Mouse (Mus musculus) myocyte (in vitro differentiated cells): ENCODE data around the gene Rac2. TPM values are rescaled to one million over a fixed set of nuclear protein-coding genes. Genes with fewer than 3 reads are reported as not detected.

Experiments used
- H3K27me3 ChIP-seq: one replicate; pipeline ENCODE4 v1.6.1; 2011; ENCODE audit not compliant: control insufficient read depth, insufficient read depth, insufficient read length
- H3K36me3 ChIP-seq: one replicate; pipeline ENCODE4 v1.6.1; 2011; ENCODE audit not compliant: control insufficient read depth, insufficient read depth
- H3K4me2 ChIP-seq: one replicate; pipeline ENCODE4 v1.6.1; 2011; ENCODE audit warnings: low read depth, control low read depth
- H3K4me3 ChIP-seq: one replicate; pipeline ENCODE4 v1.5.1; 2011; ENCODE audit warnings: mild to moderate bottlenecking, control low read depth, moderate library complexity
- H3K79me2 ChIP-seq: one replicate; pipeline ENCODE4 v1.6.1; 2011; ENCODE audit not compliant: control insufficient read depth, insufficient read depth
- H3ac ChIP-seq: one replicate; pipeline ENCODE4 v1.6.1; 2011; ENCODE audit not compliant: control insufficient read depth, insufficient read length
- CEBPB ChIP-seq: IDR thresholded peaks from 2 replicates; pipeline ENCODE4 v1.6.1; 2011; ENCODE audit warnings: mild to moderate bottlenecking, moderate library complexity; ENCODE audit not compliant: poor library complexity, insufficient read depth, severe bottlenecking
- E2F4 ChIP-seq: IDR thresholded peaks from one replicate; pipeline ENCODE4 v1.6.1; 2011; ENCODE audit warnings: mild to moderate bottlenecking, control low read depth, moderate library complexity; ENCODE audit not compliant: insufficient read depth
- MAX ChIP-seq: IDR thresholded peaks from one replicate; pipeline ENCODE4 v1.6.1; 2011; ENCODE audit warnings: low read depth, mild to moderate bottlenecking, control low read depth
- MYOD1 ChIP-seq, 3 experiments: IDR thresholded peaks; one replicate each; pipeline ENCODE4 v1.6.1; 2011; ENCODE audit warnings: control low read depth in 2 of 3, low read depth in 2 of 3, mild to moderate bottlenecking in 2 of 3, moderate library complexity in 1 of 3; ENCODE audit not compliant: insufficient read length in 2 of 3, control insufficient read depth in 1 of 3
- MYOG ChIP-seq, 3 experiments: IDR thresholded peaks; one replicate each; pipeline ENCODE4 v1.6.1; 2011; ENCODE audit warnings: control low read depth in 2 of 3, low read depth in 2 of 3, mild to moderate bottlenecking in 2 of 3; ENCODE audit not compliant: insufficient read length in 2 of 3, control insufficient read depth in 1 of 3, insufficient read depth in 1 of 3
- POLR2A ChIP-seq: IDR thresholded peaks from one replicate; pipeline ENCODE4 v1.6.1; 2011; ENCODE audit warnings: low read depth, mild to moderate bottlenecking, control low read depth, moderate library complexity; ENCODE audit not compliant: insufficient read length
- POLR2AphosphoS2 ChIP-seq: IDR thresholded peaks from one replicate; pipeline ENCODE4 v1.6.1; 2011; ENCODE audit warnings: low read depth, control low read depth; ENCODE audit not compliant: insufficient read length
- REST ChIP-seq: IDR thresholded peaks from one replicate; pipeline ENCODE4 v1.6.1; 2011; ENCODE audit warnings: mild to moderate bottlenecking, control low read depth, moderate library complexity; ENCODE audit not compliant: insufficient read depth, insufficient read length
- SRF ChIP-seq: IDR thresholded peaks from one replicate; pipeline ENCODE4 v1.6.1; 2011; ENCODE audit warnings: low read depth; ENCODE audit not compliant: control insufficient read depth, insufficient read length
- TCF12 ChIP-seq: IDR thresholded peaks from one replicate; pipeline ENCODE4 v1.6.1; 2011; ENCODE audit warnings: mild to moderate bottlenecking, control low read depth; ENCODE audit not compliant: poor library complexity, insufficient read depth, severe bottlenecking
- TCF3 ChIP-seq: IDR thresholded peaks from one replicate; pipeline ENCODE4 v1.6.1; 2011; ENCODE audit warnings: low read depth, control low read depth; ENCODE audit not compliant: insufficient read length
- USF1 ChIP-seq: IDR thresholded peaks from one replicate; pipeline ENCODE4 v1.6.1; 2011; ENCODE audit warnings: low read depth, mild to moderate bottlenecking, control low read depth, moderate library complexity
- polyA plus RNA-seq: library from polyadenylated mRNA; unstranded; fragments of >200 nt; fragmentation: generic; extraction: Trizol; gene quantifications from one replicate; pipeline ENCODE4 v1.2.1, GENCODE M21; 2012; ENCODE audit warnings: missing spikeins

The Rac2 gene
- polyA plus RNA-seq, 1 experiment: not detected

GRCm38 (mm10) chr15:78559141-78559979 lies 13.2 kb downstream of the Rac2 start:
- Histone ChIP-seq H3K79me2 (no peaks in the 10 kb centered on the region), H3K4me2 (no peak overlapping the region), H3K27me3 (peaks cover 37% of the 10 kb centered on the region), H3K36me3 (no peaks in the 10 kb centered on the region), H3ac (no peak overlapping the region), H3K4me3 (no peak overlapping the region)
- TF ChIP-seq TCF3: no peak
- TF ChIP-seq MYOG (IDR thresholded peaks at IDR 0.05; ENCODE audit: control insufficient read depth in 1 of 3, insufficient read depth in 1 of 3, insufficient read length in 2 of 3, low read depth in 2 of 3): no peak
- TF ChIP-seq REST: no peak
- TF ChIP-seq CEBPB: no peak
- no peak for TF ChIP-seq TCF12
- no peak for TF ChIP-seq E2F4
- TF ChIP-seq MYOD1 (IDR thresholded peaks at IDR 0.05; ENCODE audit: control insufficient read depth in 1 of 3, insufficient read length in 2 of 3, low read depth in 2 of 3): no peak
- no peak for TF ChIP-seq POLR2A

- H3K36me3 ChIP-seq: no peaks in the 10 kb centered on the region
- no peak overlapping the region for H3K4me2 ChIP-seq
- no peak overlapping the region for H3ac ChIP-seq
- TF ChIP-seq MYOG (IDR thresholded peaks at IDR 0.05; ENCODE audit: control insufficient read depth in 1 of 3, insufficient read depth in 1 of 3, insufficient read length in 2 of 3, low read depth in 2 of 3): no peak
- no peak for TF ChIP-seq POLR2AphosphoS2
- no peak for TF ChIP-seq TCF3
- TF ChIP-seq TCF12: no peak
- TF ChIP-seq POLR2A: no peak
- TF ChIP-seq MYOD1 (IDR thresholded peaks at IDR 0.05; ENCODE audit: control insufficient read depth in 1 of 3, insufficient read length in 2 of 3, low read depth in 2 of 3): no peak
- no peak for TF ChIP-seq CEBPB
- no peak for TF ChIP-seq REST
- TF ChIP-seq USF1: no peak
- TF ChIP-seq SRF: no peak
- no peak for TF ChIP-seq MAX
- TF ChIP-seq E2F4: no peak
- H3K4me3 ChIP-seq: no peak overlapping the region
- H3K79me2 ChIP-seq: no peaks in the 10 kb centered on the region
- H3K27me3 ChIP-seq: peaks cover 37% of the 10 kb centered on the region
Measured at GRCm38 (mm10) chr15:78557693-78558535, 14.7 kb downstream of the Rac2 start.

- no peak overlapping the region for H3K4me3 ChIP-seq
- no peak for TF ChIP-seq MAX
- no peak for TF ChIP-seq CEBPB
- TF ChIP-seq TCF3: no peak
- TF ChIP-seq REST: no peak
- no peak for TF ChIP-seq MYOG (IDR thresholded peaks at IDR 0.05; ENCODE audit: control insufficient read depth in 1 of 3, insufficient read depth in 1 of 3, insufficient read length in 2 of 3, low read depth in 2 of 3)
- TF ChIP-seq POLR2A: no peak
- no peak for TF ChIP-seq MYOD1 (IDR thresholded peaks at IDR 0.05; ENCODE audit: control insufficient read depth in 1 of 3, insufficient read length in 2 of 3, low read depth in 2 of 3)
- TF ChIP-seq USF1: no peak
- TF ChIP-seq POLR2AphosphoS2: no peak
- TF ChIP-seq SRF: no peak
- TF ChIP-seq TCF12: no peak
- TF ChIP-seq E2F4: no peak
- no peaks in the 10 kb centered on the region for H3K79me2 ChIP-seq
- H3K36me3 ChIP-seq: no peaks in the 10 kb centered on the region
- peaks cover 30% of the 10 kb centered on the region for H3K27me3 ChIP-seq
- no peak overlapping the region for H3K4me2 ChIP-seq
- no peak overlapping the region for H3ac ChIP-seq
Measured at GRCm38 (mm10) chr15:78554545-78555313, 17.9 kb downstream of the Rac2 start.

GRCm38 (mm10) chr15:78549189-78549734 lies 23.3 kb downstream of the Rac2 start:
- H3K27me3 ChIP-seq: peaks cover 12% of the 10 kb centered on the region
- H3ac ChIP-seq: no peak overlapping the region
- no peak overlapping the region for H3K4me3 ChIP-seq
- no peak overlapping the region for H3K4me2 ChIP-seq
- no peaks in the 10 kb centered on the region for H3K36me3 ChIP-seq
- no peak for TF ChIP-seq USF1
- TF ChIP-seq REST: peak; percentile 23
- H3K79me2 ChIP-seq: no peaks in the 10 kb centered on the region
